Mouse (Mus musculus) heart, adult 2 months (tissue): Measurements from ENCODE around the gene Rpl13a.

Experiments used
- CTCF ChIP-seq: fragments of 200-600 bp; IDR thresholded peaks from 2 replicates; pipeline ENCODE4 v1.8.1; 2022; ENCODE audit warnings: antibody characterized with exemption, mild to moderate bottlenecking, moderate library complexity
- EP300 ChIP-seq: fragments of 200-500 bp; IDR thresholded peaks from 2 replicates; pipeline ENCODE4 v1.6.1; 2011; ENCODE audit warnings: low read depth, low read length, control low read depth; ENCODE audit not compliant: insufficient read depth
- POLR2A ChIP-seq: fragments of 200-500 bp; IDR thresholded peaks from 2 replicates; pipeline ENCODE4 v1.6.1; 2011; ENCODE audit warnings: mild to moderate bottlenecking, low read depth, low read length, control low read depth; ENCODE audit not compliant: insufficient read depth

DNA sequence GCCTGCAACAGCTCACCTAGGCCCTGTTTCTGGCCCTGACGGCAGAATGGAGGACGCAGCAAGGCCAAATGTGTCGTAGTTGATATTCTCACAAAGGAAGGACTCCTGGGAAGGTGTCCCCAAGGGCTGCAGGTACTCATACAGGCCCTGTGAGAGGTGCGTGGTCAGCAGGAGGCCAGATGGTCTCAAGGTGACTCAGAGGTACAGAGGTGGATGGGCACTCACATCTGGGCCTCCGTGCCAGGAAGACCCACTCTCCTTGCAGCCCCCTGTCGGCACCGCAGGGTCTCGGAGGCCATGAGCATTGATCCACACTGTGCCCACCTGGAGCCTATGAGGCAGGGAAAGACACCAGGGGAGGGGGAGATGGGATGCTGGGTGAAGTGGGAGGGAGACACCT is 16.9 kb upstream of the Rpl13a start:
- TF ChIP-seq POLR2A: no peak
- TF ChIP-seq CTCF: no peak
- TF ChIP-seq EP300: no peak
